In the genomic region with DNA sequence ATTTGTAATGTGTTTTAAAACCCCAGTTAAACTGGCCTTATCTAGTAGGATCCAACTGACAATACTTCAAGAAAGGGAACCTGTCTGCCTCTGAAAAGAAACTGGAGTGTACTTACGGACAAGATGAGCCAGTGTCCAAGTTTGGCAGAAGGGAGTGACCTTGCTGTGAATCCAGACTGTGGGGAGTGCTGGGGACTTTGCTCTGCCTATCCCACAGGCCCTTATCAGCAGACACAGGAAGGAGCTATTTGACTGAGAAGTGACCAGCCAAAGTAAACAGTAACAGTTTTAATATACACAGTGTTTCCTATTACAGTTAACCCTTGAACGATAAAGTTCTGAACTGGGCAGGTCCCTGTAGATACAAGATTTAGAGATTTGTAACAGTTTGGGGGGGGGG, we compare ENCODE assay signal across 10 mouse cellular contexts.
DNase-seq lines count a peak whose midpoint lies in the region; ATAC-seq and TF ChIP-seq lines count a peak whose summit lies in the region.
"Had no signal": no experiment of that assay in that cellular context is flagged by ENCODE, and none has a peak within 500 bp of the region (broad histone marks: within the 10 kb centered on the region; RNA-seq: fewer than 3 reads in every experiment).

No protein-coding gene starts in this region.

- 12% methylated on average over 2 of the region's 2 CpGs for WGBS in heart, postnatal 0 days
- 15% methylated on average over 2 of the region's 2 CpGs for WGBS in liver, postnatal 0 days (ENCODE audit: insufficient replicate concordance)
- WGBS in hindbrain, embryonic 13.5 days: 81% methylated on average over 2 of the region's 2 CpGs

- no peaks in the 10 kb centered on the region for H3K27me3 ChIP-seq in heart, postnatal 0 days (ENCODE audit: control insufficient read depth, insufficient read depth, low read length)
- H3K27me3 ChIP-seq in liver, postnatal 0 days (ENCODE audit: insufficient read depth, low read length): no peaks in the 10 kb centered on the region
- H3K27me3 ChIP-seq in hindbrain, embryonic 13.5 days: no peaks in the 10 kb centered on the region
- H3K27me3 ChIP-seq: midbrain, embryonic 13.5 days had no signal

- no peak for TF ChIP-seq CTCF in heart, postnatal 0 days (IDR thresholded peaks at IDR 0.05; ENCODE audit: low read depth)
- TF ChIP-seq CTCF in liver, postnatal 0 days (IDR thresholded peaks at IDR 0.05; ENCODE audit: low read depth): no peak

- H3K27ac ChIP-seq in heart, postnatal 0 days (ENCODE audit: low read depth): no peak overlapping the region
- peak overlapping the region; percentile 52 for H3K27ac ChIP-seq in liver, postnatal 0 days (ENCODE audit: low read depth)
- no peak overlapping the region for H3K27ac ChIP-seq in hindbrain, embryonic 13.5 days
- H3K27ac ChIP-seq: midbrain, embryonic 13.5 days had no signal

- no peaks in the 10 kb centered on the region for H3K9me3 ChIP-seq in heart, postnatal 0 days (replicated peaks; ENCODE audit: control insufficient read depth, low read length)
- H3K9me3 ChIP-seq in liver, postnatal 0 days (ENCODE audit: low read length): no peaks in the 10 kb centered on the region
- no peaks in the 10 kb centered on the region for H3K9me3 ChIP-seq in hindbrain, embryonic 13.5 days
- H3K9me3 ChIP-seq: midbrain, embryonic 13.5 days had no signal

- H3K36me3 ChIP-seq in heart, postnatal 0 days (replicated peaks; ENCODE audit: control insufficient read depth, insufficient read depth, low read length): 0 out of 2 replicates have a peak, but pooled peaks cover 5% of the 10 kb centered on the region
- 0 out of 2 replicates have a peak, but pooled peaks cover 3% of the 10 kb centered on the region for H3K36me3 ChIP-seq in liver, postnatal 0 days (replicated peaks; ENCODE audit: insufficient read depth, low read length)
- H3K36me3 ChIP-seq in hindbrain, embryonic 13.5 days: peaks cover 19% of the 10 kb centered on the region

- H3K4me2 ChIP-seq in heart, postnatal 0 days (ENCODE audit: low read depth, low read length): no peak overlapping the region
- peak overlapping the region; percentile 49 for H3K4me2 ChIP-seq in liver, postnatal 0 days (ENCODE audit: low read depth, low read length)
- no peak overlapping the region for H3K4me2 ChIP-seq in hindbrain, embryonic 13.5 days
- H3K4me2 ChIP-seq: midbrain, embryonic 13.5 days had no signal

- TF ChIP-seq EP300 in heart, postnatal 0 days (IDR thresholded peaks at IDR 0.05; ENCODE audit: low read depth): no peak
- TF ChIP-seq EP300 in liver, postnatal 0 days (IDR thresholded peaks at IDR 0.05; ENCODE audit: low read depth): no peak

- no peak overlapping the region for H3K9ac ChIP-seq in heart, postnatal 0 days (replicated peaks; ENCODE audit: low read depth, low read length)
- no peak overlapping the region for H3K9ac ChIP-seq in liver, postnatal 0 days (replicated peaks)
- no peak overlapping the region for H3K9ac ChIP-seq in hindbrain, embryonic 13.5 days
- H3K9ac ChIP-seq: midbrain, embryonic 13.5 days had no signal

- peak; percentile 91 for DNase-seq in heart, adult 11 months
- no peak for DNase-seq in heart, postnatal 25 days (ENCODE audit: low spot score)
- peak; percentile 65 for DNase-seq in 416B (ENCODE audit: low read depth)
- peak; percentile 48 for DNase-seq in heart, postnatal 0 days (ENCODE audit: low spot score)
- peak; percentile 27 for DNase-seq in liver, postnatal 0 days
- DNase-seq in layer of hippocampus, postnatal 36 days: no peak
- DNase-seq in gastrocnemius, postnatal 10 days: no peak
- DNase-seq: spleen, adult 18-20 months had no signal

- ATAC-seq in heart, postnatal 0 days (ENCODE audit: insufficient read depth, low read depth): peak; percentile 49
- peak; percentile 92 for ATAC-seq in liver, postnatal 0 days
- ATAC-seq in hindbrain, embryonic 13.5 days (ENCODE audit: low FRiP score): no peak
- ATAC-seq: midbrain, embryonic 13.5 days had no signal

- no peak overlapping the region for H3K4me3 ChIP-seq in heart, postnatal 0 days (ENCODE audit: low read depth, low read length)
- H3K4me3 ChIP-seq in liver, postnatal 0 days (ENCODE audit: low read depth, low read length): 0 out of 2 replicates have a peak overlapping the region, but pooled peaks have one; percentile 1
- H3K4me3 ChIP-seq in hindbrain, embryonic 13.5 days: no peak overlapping the region
- H3K4me3 ChIP-seq: midbrain, embryonic 13.5 days had no signal

- intact Hi-C loops in heart, postnatal 25 days (cut with DNase I): loop anchor here (5.0 kb wide), 1 partner anchor 80 kb away; no protein-coding TSS in a partner anchor

- H3K4me1 ChIP-seq in heart, postnatal 0 days (ENCODE audit: control insufficient read depth, insufficient read depth): no peaks in the 10 kb centered on the region
- H3K4me1 ChIP-seq in liver, postnatal 0 days (ENCODE audit: insufficient read depth): peaks cover 4% of the 10 kb centered on the region; the same call in 1 of the 2 replicates
- peaks cover 3% of the 10 kb centered on the region; the same call in 1 of the 2 replicates for H3K4me1 ChIP-seq in hindbrain, embryonic 13.5 days (replicated peaks)
- H3K4me1 ChIP-seq: midbrain, embryonic 13.5 days had no signal

Comparison
In these comparisons a context has a peak if more than half of its experiments do, and no peak if none do; other contexts are left out.
1. DNase-seq: peak in heart, adult 11 months (single experiment), 416B (single experiment), heart, postnatal 0 days (single experiment) and liver, postnatal 0 days (single experiment); none in heart, postnatal 25 days (single experiment), layer of hippocampus, postnatal 36 days (0 of 2) and gastrocnemius, postnatal 10 days (single experiment).